Mouse (Mus musculus): ENCODE results near the gene Pepd.

- TF ChIP-seq POLR2A (IDR thresholded peaks at IDR 0.05; ENCODE audit: extremely low read depth, insufficient read depth, low read length) (no peak), CTCF (IDR thresholded peaks at IDR 0.05; ENCODE audit: extremely low read depth, insufficient read depth, low read length) (no peak)
Measured at GRCm38 (mm10) chr7:34933142-34933541, 21.0 kb downstream of the Pepd start.

All from cortical plate, adult 2 months (tissue).